Mouse (Mus musculus): Measurements from ENCODE around the gene Dbnl.

DNA sequence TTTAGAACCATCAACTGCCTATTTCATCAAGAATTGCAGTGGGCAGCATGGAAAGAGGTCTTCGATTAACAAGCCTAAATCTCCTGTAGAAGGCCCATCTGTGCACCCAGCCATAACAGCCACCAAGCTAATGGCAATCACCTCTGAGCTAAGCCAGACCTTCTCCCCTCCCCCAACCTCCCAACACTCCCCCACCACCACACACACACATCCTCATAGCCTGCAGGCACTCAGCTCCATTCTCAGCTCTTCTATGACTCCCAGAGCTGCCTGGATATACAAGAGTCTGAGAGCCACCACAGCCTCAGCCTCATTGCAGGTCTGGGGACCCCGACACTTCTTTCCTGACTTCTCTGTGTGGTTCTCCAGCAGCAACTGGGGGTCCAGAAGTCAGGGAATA lies 34.5 kb upstream of the Dbnl start:
- TF ChIP-seq POLR2A (IDR thresholded peaks at IDR 0.05; ENCODE audit: insufficient read length, low read depth) (no peak), CEBPB (IDR thresholded peaks at IDR 0.05; ENCODE audit: insufficient read depth, poor library complexity, severe bottlenecking) (no peak), TCF12 (IDR thresholded peaks at IDR 0.05; ENCODE audit: insufficient read depth, poor library complexity, severe bottlenecking) (no peak), MAX (IDR thresholded peaks at IDR 0.05; ENCODE audit: low read depth) (no peak), MYOD1 (IDR thresholded peaks at IDR 0.05; ENCODE audit: control insufficient read depth in 1 of 3, insufficient read length in 2 of 3, low read depth in 2 of 3) (no peak)

Measured in myocyte (in vitro differentiated cells).